Mouse (Mus musculus): ENCODE measurements around the gene Traf6. TPM values are rescaled to one million over a fixed set of nuclear protein-coding genes. Genes with fewer than 3 reads are reported as not detected.

Gene Traf6
- 8.6 and 9.9 TPM in 2 replicates for polyA plus RNA-seq (2012; rRNA removed)

GRCm38 (mm10) chr2:101678236-101679021 lies at the start of gene Traf6:
Gene Traf6, plus strand, starts transcription at chr2:101678429.
- peak; percentile 61 to 88 for DNase-seq (ENCODE audit: low read depth in 1 of 2, low spot score in 2 of 2)

GRCm38 (mm10) chr2:101638979-101639839 lies 39.0 kb upstream of the Traf6 start:
- H3K4me3 ChIP-seq (ENCODE audit: extremely low read depth, insufficient read depth, insufficient read length), result no peak overlapping the region
- TF ChIP-seq CTCF (IDR thresholded peaks at IDR 0.05; ENCODE audit: extremely low read depth, insufficient read depth, insufficient read length, insufficient replicate concordance) (no peak), POLR2A (IDR thresholded peaks at IDR 0.05; ENCODE audit: low read depth, low read length) (no peak)
- H3K27me3 ChIP-seq (ENCODE audit: control insufficient read depth, insufficient read depth, low read length), result no peaks in the 10 kb centered on the region
- 88% methylated on average over 7 of the region's 7 CpGs for WGBS
- H3K27ac ChIP-seq (ENCODE audit: insufficient read depth, low read length), result no peak overlapping the region
- H3K36me3 ChIP-seq (ENCODE audit: control insufficient read depth, insufficient read depth, low read length), result no peaks in the 10 kb centered on the region
- DNase-seq (ENCODE audit: low read depth in 1 of 2, low spot score in 2 of 2), result no peak
- peaks cover 3% of the 10 kb centered on the region; the same call in 1 of the 2 replicates for H3K4me1 ChIP-seq (ENCODE audit: control insufficient read depth, insufficient read depth, insufficient read length)

More at GRCm38 (mm10) chr2:101678236-101679021, at the start of gene Traf6:
- Histone ChIP-seq H3K27ac (ENCODE audit: insufficient read depth, low read length) (peak within 1 kb of the TSS; percentile 73), H3K4me1 (ENCODE audit: control insufficient read depth, insufficient read depth, insufficient read length) (no peaks in the 10 kb centered on the region; the same call in 1 of the 2 replicates), H3K36me3 (ENCODE audit: control insufficient read depth, insufficient read depth, low read length) (no peaks in the 10 kb centered on the region; the same call in 1 of the 2 replicates), H3K27me3 (ENCODE audit: control insufficient read depth, insufficient read depth, low read length) (no peaks in the 10 kb centered on the region), H3K4me3 (ENCODE audit: extremely low read depth, insufficient read depth, insufficient read length) (peak within 1 kb of the TSS; percentile 98)
- TF ChIP-seq POLR2A (IDR thresholded peaks at IDR 0.05; ENCODE audit: low read depth, low read length), result peak; percentile 61
- TF ChIP-seq CTCF (IDR thresholded peaks at IDR 0.05; ENCODE audit: extremely low read depth, insufficient read depth, insufficient read length, insufficient replicate concordance), result peak; percentile 80
- under 1% methylated on average over 66 of the region's 68 CpGs for WGBS

GRCm38 (mm10) chr2:101639840-101640350 lies 38.3 kb upstream of the Traf6 start:
- Histone ChIP-seq H3K36me3 (ENCODE audit: control insufficient read depth, insufficient read depth, low read length) (no peaks in the 10 kb centered on the region), H3K4me1 (ENCODE audit: control insufficient read depth, insufficient read depth, insufficient read length) (peaks cover 3% of the 10 kb centered on the region; the same call in 1 of the 2 replicates), H3K27me3 (ENCODE audit: control insufficient read depth, insufficient read depth, low read length) (no peaks in the 10 kb centered on the region), H3K27ac (ENCODE audit: insufficient read depth, low read length) (no peak overlapping the region), H3K4me3 (ENCODE audit: extremely low read depth, insufficient read depth, insufficient read length) (no peak overlapping the region)
- no peak for DNase-seq (ENCODE audit: low read depth in 1 of 2, low spot score in 2 of 2)
- WGBS, result 92% methylated on average over 3 of the region's 3 CpGs
- TF ChIP-seq CTCF (IDR thresholded peaks at IDR 0.05; ENCODE audit: extremely low read depth, insufficient read depth, insufficient read length, insufficient replicate concordance), result no peak
- no peak for TF ChIP-seq POLR2A (IDR thresholded peaks at IDR 0.05; ENCODE audit: low read depth, low read length)

GRCm38 (mm10) chr2:101645841-101646240 lies 32.4 kb upstream of the Traf6 start:
- H3K36me3 ChIP-seq (ENCODE audit: control insufficient read depth, insufficient read depth, low read length), result no peaks in the 10 kb centered on the region
- peaks cover 5% of the 10 kb centered on the region; the same call in 1 of the 2 replicates for H3K4me1 ChIP-seq (ENCODE audit: control insufficient read depth, insufficient read depth, insufficient read length)
- H3K27ac ChIP-seq (ENCODE audit: insufficient read depth, low read length), result no peak overlapping the region
- DNase-seq (ENCODE audit: low read depth in 1 of 2, low spot score in 2 of 2), result no peak
- H3K4me3 ChIP-seq (ENCODE audit: extremely low read depth, insufficient read depth, insufficient read length), result no peak overlapping the region
- WGBS, result 85% methylated on average over 1 of the region's 1 CpGs
- TF ChIP-seq POLR2A (IDR thresholded peaks at IDR 0.05; ENCODE audit: low read depth, low read length), result no peak
- TF ChIP-seq CTCF (IDR thresholded peaks at IDR 0.05; ENCODE audit: extremely low read depth, insufficient read depth, insufficient read length, insufficient replicate concordance), result no peak
- no peaks in the 10 kb centered on the region for H3K27me3 ChIP-seq (ENCODE audit: control insufficient read depth, insufficient read depth, low read length)

GRCm38 (mm10) chr2:101648361-101648760 lies 29.9 kb upstream of the Traf6 start:
- Histone ChIP-seq H3K27me3 (ENCODE audit: control insufficient read depth, insufficient read depth, low read length) (no peaks in the 10 kb centered on the region), H3K36me3 (ENCODE audit: control insufficient read depth, insufficient read depth, low read length) (no peaks in the 10 kb centered on the region), H3K27ac (ENCODE audit: insufficient read depth, low read length) (no peak overlapping the region), H3K4me1 (ENCODE audit: control insufficient read depth, insufficient read depth, insufficient read length) (peaks cover 5% of the 10 kb centered on the region; the same call in 1 of the 2 replicates), H3K4me3 (ENCODE audit: extremely low read depth, insufficient read depth, insufficient read length) (no peak overlapping the region)
- 49% methylated on average over 2 of the region's 2 CpGs for WGBS
- no peak for TF ChIP-seq CTCF (IDR thresholded peaks at IDR 0.05; ENCODE audit: extremely low read depth, insufficient read depth, insufficient read length, insufficient replicate concordance)
- TF ChIP-seq POLR2A (IDR thresholded peaks at IDR 0.05; ENCODE audit: low read depth, low read length), result no peak
- no peak for DNase-seq (ENCODE audit: low read depth in 1 of 2, low spot score in 2 of 2)

GRCm38 (mm10) chr2:101649114-101649671 lies 29.0 kb upstream of the Traf6 start, which contains the start of the genes Rag1 and B230118H07Rik:
Gene Rag1, minus strand, starts transcription at chr2:101649501.
Gene B230118H07Rik, minus strand, starts transcription at chr2:101649532.
- 27% methylated on average over 8 of the region's 8 CpGs for WGBS
- Histone ChIP-seq H3K27me3 (ENCODE audit: control insufficient read depth, insufficient read depth, low read length) (no peaks in the 10 kb centered on the region), H3K36me3 (ENCODE audit: control insufficient read depth, insufficient read depth, low read length) (no peaks in the 10 kb centered on the region), H3K4me3 (ENCODE audit: extremely low read depth, insufficient read depth, insufficient read length) (no peak within 1 kb of the TSS), H3K4me1 (ENCODE audit: control insufficient read depth, insufficient read depth, insufficient read length) (peaks cover 2% of the 10 kb centered on the region; the same call in 1 of the 2 replicates), H3K27ac (ENCODE audit: insufficient read depth, low read length) (no peak within 1 kb of the TSS)
- no peak for DNase-seq (ENCODE audit: low read depth in 1 of 2, low spot score in 2 of 2)
- TF ChIP-seq CTCF (IDR thresholded peaks at IDR 0.05; ENCODE audit: extremely low read depth, insufficient read depth, insufficient read length, insufficient replicate concordance), result no peak
- TF ChIP-seq POLR2A (IDR thresholded peaks at IDR 0.05; ENCODE audit: low read depth, low read length), result no peak

All from spleen, adult 2 months (tissue).